Mouse (Mus musculus) gastrocnemius, postnatal 4 days (tissue): ENCODE measurements around the gene Fam43a. TPM values are rescaled to one million over a fixed set of nuclear protein-coding genes. Genes with fewer than 3 reads are reported as not detected.

Source experiments
- DNase-seq, 2 experiments: peaks; one replicate each; pipeline ENCODE4 v3.0.0; 2021 to 2022; ENCODE audit warnings: low spot score in 2 of 2, mixed read lengths in 2 of 2
- total RNA-seq, 2 experiments: library from RNA; stranded (reverse); gene quantifications; 2 replicates each; pipeline ENCODE4 v1.2.3; 2021

The Fam43a gene
- total RNA-seq, 2 experiments from 2014 or later: 24.1 to 29.6 TPM

DNA sequence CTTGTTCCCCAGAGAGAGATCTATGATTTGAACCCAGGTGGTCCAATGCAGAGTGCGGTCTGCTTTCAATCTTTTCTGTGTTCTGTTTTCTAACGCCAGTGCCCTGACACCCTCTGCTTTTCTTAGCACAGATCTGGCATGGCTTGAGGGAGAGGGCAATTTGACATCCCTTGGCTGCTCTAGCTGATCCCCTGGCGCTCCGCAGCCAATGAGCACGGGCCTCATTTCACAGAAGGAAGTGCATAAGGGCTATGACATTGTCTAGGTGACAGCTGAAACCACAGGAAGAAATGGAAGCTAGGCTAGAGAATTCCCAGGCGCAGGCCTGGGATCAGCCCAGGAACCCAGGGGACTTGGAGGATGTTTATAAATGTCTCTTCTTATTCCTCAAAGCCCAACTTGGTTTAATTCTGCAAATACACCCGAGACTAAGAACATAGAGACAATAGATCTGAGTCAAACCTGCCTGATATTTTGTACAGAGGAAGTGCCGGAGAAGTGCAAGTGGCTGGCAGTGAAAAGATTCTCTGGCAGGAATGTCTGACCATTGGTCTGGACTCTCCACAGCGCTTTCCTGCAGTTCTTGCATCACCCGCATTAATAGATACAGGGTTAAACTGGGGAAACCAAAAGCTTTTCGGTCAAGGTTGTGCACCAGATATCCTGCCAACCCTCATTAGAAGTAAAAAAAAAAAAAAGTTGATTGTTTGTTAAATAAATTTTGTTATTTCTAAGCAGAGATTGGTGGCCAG lies 28.2 kb downstream of the Fam43a start:
- DNase-seq: no peak

DNA sequence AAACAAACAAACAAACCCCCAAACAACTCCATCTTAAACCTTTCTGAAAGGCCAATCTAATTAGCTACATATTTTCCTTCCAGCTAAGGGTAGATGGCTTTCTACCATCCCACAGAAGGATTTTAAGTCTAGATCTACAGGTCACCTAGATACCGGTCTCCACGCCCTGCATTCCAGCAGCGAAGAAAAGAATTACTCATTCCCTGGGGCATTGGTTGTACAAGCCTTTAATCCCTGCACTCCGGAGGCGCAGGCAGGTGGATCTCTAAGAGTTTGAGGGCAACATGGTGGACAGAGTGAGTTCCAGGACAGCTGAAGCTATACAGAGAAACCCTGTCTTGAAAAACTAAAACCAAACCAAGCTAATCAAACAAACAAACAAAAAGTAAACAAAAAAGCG lies 28.9 kb downstream of the Fam43a start:
- DNase-seq: no peak

DNA sequence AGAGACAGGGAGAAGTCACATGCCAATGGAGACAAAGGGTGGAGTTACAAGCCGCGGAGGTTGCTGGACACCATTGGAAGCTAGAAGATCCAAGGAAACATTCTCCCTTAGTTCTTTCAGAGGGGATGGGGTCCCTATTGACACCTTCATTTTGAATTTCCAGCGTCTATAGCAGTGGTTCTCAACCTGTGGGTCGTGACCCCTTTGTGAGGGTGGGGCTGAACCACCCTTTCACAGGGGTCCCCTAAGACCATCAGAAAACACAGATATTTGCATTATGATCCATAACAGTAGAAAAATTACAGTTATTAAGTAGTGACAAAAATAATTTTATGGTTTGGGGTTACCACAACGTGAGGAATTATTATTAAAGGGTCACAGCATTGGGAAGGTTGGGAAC lies 30.0 kb downstream of the Fam43a start:
- DNase-seq: no peak

DNA sequence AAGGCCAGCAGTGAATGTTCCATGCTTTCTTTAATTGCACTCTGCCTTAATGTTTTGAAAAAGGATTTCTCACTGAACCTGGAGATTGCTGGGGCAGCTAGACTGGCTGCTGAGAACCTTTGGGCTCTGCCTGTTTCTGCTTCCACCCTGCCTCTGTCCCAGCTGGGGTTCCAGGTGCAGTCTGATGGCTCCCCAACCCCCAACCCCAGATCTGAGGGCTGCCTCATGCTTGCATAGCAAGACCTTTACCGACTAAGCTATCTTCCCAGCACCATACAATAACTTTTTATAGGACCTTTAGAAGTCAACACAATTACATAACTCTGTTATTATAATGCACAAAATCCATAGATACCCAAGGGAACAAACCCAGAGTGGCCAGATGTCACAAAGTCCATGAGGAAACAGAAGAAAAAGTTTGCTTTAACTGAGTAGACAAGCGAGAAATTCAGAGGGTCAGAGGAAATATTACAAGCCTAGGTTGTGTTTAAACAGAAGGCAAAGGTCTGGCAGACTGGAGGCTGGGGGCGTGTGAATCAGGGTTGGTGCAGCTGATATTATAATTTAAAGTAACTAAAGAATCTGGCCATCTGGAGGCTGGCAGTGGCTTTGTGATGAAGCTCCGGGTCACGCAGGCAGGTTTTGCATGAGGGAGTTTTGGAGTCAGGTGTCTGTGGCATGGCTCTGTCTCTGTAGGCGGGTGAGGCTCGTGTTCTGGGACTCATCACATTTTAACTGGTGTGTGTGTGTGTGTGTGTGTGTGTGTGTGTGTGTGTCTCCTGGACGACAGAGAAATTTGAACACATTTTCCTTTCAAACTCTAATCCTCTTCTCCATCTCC lies 34.6 kb downstream of the Fam43a start:
- DNase-seq: no peak

DNA sequence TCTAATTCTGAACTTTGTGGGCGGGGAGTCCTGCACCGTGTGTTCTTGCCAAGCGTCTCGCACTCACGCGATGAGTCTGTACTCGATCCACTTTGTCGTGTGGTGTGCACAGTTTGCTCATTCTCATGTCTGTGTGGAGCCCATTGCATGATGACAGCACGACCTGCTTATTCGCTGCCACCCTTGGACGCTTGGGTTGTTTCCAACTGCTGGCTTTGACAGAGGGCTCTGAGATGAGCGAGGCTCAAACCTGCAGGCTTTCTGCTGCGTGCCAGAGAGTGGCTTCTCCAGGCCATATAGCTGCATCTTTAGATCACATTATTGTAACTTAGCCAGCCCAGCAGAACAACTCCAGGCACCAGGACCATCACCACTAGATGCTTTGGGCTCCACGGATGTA lies 39.1 kb downstream of the Fam43a start:
- DNase-seq: no peak

DNA sequence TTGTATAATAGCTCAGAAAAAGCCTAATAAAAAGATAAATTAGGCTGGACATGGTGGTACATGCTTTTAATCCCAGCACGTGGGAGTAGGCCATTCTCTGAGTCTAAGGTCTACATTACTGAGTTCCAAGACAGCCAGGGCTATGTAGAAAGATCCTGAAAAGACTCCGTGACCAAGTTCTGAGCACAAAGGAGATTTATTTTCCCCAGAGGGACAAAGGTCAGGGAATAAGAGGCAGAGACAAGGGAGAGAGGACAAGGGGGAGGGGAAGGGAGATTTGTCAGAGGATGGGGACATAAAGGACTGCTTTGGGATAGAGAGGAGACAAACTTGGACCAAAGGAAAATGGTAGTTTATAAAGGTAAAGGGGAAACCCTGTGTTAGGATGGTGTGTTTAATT lies 41.1 kb downstream of the Fam43a start:
- no peak for DNase-seq

DNA sequence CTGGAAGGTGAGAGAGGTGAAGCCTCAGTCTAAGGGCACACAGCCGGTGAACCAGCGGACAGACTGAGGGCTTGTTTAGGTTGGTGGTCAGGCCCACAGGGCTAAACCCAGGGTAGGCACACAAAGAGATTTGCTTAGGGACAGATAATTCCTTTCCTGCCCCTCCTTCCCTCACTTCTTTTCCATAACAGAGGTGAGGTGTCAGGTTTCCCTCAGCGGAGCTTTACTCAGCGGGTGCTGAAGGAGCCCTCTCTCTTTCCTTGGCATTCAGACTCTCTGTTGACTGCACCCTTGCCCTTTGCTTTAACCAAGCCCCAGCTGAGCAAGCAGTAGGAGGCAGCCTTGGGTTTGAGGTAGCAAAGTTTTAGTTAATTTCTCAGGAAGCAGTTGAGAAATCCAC lies 41.9 kb downstream of the Fam43a start:
- DNase-seq: no peak

DNA sequence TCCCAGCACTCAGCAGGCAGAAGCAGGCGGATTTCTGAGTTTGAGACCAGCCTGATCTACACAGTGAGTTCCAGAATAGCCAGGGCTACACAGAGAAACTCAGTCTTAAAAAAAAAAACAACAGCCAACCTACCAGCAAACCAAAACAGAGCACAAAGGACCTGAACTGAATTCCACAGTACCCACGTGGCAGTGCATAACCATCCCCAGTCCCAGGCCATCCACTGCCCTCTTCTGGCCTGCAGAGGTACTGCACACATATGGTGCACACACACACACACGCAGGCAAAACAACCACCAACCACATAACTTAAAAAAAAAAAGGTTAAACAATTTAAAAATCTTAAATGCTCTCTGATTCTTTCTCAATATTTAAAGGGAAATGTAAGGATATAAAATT lies 42.7 kb downstream of the Fam43a start:
- DNase-seq: no peak

DNA sequence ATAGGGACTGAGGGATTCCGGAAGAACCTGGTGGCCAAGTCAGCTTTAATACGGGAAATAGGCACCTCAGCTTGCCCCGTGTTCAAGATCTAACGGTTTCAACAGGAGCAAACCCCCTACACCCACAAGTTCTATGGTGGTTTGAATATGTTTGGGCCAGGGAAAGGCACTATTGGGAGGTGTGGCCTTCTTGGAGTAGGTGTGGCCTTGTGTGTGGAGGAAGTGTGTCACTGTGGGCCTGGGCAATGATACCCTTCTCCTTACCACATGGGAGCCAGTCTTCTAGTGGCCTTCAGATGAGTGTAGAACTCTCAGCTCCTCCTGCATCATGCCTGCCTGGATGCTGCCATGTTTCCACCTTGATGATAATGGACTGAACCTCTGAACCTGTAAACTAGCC lies 45.5 kb downstream of the Fam43a start:
- no peak for DNase-seq

DNA sequence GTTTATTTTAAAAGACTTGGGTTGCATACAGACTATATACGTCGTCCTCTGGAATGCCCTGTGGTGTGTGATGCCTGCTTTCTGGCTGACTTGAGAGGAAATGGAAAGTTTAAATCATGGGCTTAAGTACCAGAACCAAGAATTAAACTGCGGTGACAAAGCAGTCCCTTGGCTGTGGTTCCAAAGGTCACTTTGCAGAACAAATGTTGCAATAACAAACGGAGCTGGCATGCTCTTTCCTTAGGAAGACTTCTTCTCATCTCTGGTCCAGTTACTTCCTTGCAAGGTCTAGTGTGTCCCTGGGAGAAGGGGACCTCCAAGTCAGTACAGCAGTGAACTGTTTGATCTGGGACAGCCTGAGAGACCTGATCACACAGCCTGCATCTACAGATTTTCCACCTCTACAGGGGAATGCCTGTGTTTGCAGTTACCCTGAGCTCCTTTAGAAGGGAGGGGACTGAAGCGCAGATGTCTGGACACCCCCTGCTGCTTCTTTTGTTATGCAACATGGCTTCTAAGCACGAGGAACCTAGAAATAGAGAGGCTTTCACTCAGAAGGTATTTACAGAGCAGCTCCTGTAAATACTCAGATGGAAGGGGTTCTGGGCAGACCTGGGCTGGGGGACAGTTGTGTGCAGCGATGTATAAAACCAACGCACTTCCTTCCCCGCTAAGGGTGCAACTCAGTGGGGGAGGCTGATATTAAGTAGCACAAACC lies 46.5 kb downstream of the Fam43a start:
- no peak for DNase-seq

DNA sequence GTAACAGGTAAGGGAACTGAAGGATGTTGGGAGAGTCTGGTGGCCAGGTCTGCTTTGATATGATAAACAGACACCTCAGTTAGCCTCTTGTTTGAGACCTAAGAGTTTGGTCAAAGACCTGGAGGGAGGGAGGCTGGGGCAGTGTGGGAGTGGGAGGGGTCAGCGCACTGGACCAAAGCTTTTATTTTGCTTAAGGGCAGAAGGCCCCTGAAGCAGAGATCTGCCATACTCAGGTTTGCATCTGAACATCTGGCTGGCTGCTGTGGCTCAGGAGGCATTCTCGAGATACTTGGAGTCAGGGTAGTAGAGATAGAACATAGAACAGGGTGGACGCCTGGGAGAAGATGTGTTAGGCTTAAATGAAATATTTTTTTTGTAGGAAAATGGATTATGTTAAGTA lies 47.3 kb downstream of the Fam43a start:
- DNase-seq: no peak

DNA sequence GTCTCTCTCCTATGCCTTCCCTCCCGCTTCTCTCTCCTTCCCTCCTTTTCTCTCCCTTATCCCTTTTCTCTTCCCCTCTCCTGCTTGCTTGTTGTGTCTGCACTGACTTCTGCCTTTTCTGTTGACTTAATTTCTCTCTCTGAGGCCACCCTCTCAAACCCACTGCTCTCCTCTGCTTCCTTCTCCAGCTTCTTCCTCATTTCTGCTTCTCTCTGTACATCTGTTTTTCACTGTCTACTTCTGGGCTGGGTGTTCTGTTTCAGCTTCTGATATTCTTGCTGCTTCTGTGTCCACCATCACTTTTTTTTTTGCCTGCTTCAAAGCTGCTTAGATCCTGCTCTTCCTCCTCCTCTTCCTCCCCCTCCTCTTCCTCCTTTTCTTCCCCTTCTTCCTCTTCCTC lies 51.8 kb downstream of the Fam43a start:
- no peak for DNase-seq

Other genes with a start within 250 kb of the Fam43a start
- gene Atp13a3, start 193.7 kb upstream of the Fam43a start, total RNA-seq: 100 to 1,000 TPM in 1 of 2 experiments, 10 to 100 TPM in 1; 94.9 to 113 TPM
- gene Tmem44, start 48.9 kb upstream of the Fam43a start, total RNA-seq: 10 to 100 TPM in 1 of 2 experiments, 1 to 10 TPM in 1; 9.7 to 11.2 TPM
- 10 to 100 TPM; 24.3 to 31.4 TPM for gene Lsg1, start 12.1 kb upstream of the Fam43a start, total RNA-seq